Mouse (Mus musculus) layer of hippocampus, adult 8-10 months (tissue): ENCODE measurements around the gene Abhd2. TPM values are rescaled to one million over a fixed set of nuclear protein-coding genes. Genes with fewer than 3 reads are reported as not detected.
"Not testable (repeated sequence)": the region's sequence is repeated elsewhere in the genome, so short reads cannot be mapped to it uniquely, and the experiment has no call there.

ENCODE experiments used
- DNase-seq, 2 experiments: peaks; one replicate each; pipeline ENCODE4 v3.0.0; 2022; ENCODE audit warnings: low spot score in 2 of 2
- total RNA-seq, 4 experiments: library from RNA; stranded (reverse); gene quantifications; 2 replicates each; pipeline ENCODE4 v1.2.4; 2022

The Abhd2 gene
- total RNA-seq, 4 experiments from 2014 or later = 66.3 to 80.7 (median 73.3) TPM

DNA sequence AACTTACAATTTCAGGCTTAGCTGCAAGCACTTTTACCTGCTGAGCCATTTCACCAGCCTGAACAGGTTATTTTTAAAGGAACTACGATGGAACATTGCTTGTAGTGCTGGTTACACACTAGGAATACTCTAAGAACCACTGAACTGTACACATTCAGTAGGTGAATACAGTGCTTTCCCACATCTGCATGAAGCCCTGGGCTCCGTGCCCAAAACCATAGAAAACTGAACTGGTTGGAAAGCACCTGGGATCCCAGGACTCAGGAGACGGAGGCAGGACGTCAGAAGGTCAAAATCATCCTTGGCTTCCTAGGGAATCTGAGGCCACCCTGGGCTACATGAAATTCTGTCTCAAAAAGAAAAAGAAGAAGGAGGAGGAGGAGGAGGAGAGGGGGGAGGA is 6.8 kb upstream of the Abhd2 start:
- DNase-seq = no peak

DNA sequence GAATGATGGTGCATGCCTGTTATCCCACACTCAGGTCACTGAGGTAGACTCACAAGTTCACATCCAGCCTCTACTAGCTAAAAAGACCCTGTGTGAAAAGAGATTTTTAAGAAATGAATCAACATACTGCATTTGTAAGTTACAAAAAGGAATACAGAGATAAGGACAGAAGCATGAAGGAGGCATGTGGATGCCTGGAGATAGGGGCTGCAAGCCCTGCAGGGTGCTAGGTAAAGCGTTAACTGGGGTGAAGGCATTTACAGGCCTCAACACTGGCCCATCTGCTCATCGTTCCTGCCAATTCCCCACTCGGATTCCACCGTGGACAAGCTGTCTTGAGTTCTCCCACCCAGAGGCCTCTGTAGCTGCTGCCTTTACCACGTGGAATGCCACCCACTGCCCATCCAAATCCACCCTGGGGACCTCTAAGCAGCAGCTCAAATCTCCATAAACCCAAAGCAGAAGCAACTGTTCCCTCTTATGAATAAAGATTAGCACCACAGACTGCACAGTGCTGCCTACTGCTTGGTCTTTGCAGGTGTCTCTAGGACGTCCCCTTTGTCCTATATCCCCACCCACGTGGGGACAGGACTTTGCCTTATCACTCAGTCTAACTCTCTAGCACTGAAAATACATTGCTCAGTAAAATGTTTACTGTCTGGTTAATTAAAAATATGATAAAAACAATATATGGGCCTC is 5.2 kb upstream of the Abhd2 start:
- no peak for DNase-seq

DNA sequence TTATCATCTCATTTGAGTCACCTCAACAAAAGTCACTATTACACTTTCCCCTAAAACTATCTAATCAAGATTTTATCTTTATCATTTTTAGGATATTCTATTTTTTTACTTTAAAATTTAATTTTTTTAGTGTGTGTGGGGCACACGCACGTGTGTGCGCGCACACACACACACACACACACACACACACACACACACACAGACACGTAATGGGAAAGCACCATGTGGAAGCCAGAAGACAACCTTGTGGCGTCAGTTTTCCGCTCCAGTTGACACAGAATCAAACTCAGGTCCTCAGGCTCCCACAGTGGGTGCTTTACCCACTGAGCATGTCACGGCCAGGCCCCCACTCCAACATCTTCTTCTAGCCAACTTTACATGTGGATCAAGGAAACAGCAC is 4.1 kb upstream of the Abhd2 start:
- no peak for DNase-seq

DNA sequence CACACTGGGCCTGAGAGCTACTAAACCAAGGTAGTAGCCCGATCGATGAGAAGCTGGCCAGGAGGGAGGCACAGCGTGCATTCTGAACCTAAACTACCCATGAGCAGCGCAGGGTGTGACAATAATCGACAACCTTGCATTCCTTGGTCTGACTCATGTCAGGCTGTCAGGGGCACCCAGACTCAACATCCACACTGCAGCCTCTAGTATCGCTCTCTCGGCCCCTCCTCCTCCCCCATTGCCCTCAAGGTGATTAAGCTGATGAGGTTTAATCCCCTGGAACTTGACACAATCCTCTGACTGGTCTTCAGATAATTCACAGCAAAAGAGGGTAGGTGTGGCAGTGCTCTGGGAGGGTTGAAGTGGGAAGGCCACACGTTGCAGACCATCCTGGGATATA is 3.6 kb upstream of the Abhd2 start:
- DNase-seq = no peak

DNA sequence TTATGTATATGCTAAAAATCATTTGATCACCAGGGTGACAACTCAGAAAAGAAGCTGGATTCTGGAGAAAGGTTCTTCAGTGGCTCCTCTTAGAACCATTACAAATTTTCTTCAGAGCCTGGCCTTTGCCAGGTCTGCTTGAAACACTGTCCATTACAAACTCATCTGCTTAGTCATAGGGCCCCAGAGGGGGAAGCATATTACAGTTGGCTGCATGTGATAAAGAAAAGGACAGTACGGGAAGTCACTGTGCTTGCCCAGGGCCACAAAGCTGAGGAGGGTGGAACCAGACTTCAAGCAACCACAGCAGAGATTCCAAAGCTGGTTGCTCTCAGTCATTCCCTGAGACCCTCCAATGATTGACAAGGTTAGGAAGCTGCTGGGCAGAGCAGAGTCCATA is 3.1 kb upstream of the Abhd2 start:
- no peak for DNase-seq

DNA sequence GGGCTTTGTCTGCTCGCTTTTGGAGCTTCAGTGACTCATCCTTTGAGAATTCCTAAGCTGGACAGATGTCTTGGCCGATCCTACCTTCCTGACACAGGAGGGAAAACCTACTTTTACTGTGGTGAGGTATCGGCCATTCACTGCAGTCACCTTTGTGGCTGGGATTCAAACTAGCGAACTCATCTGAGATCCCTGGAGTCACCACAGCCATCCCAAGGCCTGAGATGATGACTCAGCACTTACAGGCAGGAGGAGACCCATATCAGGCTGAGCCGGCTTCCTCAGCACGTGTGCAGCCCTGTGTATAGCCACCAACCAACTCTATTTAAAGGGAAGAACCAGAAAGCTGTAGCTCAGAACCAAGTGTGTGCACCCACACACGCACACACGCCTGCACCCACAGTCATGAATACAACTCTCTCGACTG is 2.0 kb upstream of the Abhd2 start:
- DNase-seq = peak in 1 of 2 experiments; percentile 66

DNA sequence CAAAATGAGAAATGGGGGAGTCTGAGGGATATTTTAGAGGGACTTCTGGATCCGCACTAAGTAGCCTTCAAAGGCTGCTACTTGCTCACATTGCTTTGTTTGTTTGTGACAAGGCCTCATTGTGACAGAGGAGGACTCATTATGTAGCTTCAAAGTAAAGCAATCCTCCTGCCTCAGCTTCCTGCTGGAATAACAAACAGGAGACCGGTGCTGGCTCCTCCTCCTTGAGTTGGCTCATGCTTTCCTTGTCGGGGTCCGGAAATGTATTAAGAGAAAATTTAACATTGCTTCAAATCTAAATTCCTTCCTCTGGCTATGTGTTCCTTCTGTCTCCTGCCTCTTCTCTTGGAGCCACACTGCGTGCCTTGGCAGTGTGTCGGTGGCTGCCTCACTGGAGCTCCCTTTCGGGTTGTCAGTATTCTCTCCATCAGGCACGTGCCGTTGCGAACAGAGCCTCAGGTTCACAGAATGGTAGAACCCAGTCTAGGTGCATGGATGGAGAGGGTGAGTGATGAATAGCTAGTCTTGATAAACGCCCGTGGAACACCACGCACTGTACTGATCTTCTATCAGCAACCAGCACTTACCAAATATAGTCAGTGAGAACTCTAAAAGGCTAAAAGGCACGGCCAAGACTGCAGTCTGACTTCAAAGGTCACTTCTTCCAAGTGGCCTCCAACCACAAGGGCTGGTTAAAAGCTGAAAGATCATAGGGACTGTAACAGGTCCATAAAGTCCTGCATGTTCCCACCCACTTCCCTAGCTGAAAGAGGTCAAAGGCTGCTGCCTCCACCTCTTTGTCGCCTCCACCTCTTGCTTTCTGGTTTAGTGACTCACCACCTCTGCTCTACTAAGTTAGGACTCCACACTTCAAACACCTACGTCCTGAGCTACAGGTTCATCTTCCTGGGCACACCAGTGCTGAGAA is 874 bp upstream of the Abhd2 start:
- DNase-seq = no peak

DNA sequence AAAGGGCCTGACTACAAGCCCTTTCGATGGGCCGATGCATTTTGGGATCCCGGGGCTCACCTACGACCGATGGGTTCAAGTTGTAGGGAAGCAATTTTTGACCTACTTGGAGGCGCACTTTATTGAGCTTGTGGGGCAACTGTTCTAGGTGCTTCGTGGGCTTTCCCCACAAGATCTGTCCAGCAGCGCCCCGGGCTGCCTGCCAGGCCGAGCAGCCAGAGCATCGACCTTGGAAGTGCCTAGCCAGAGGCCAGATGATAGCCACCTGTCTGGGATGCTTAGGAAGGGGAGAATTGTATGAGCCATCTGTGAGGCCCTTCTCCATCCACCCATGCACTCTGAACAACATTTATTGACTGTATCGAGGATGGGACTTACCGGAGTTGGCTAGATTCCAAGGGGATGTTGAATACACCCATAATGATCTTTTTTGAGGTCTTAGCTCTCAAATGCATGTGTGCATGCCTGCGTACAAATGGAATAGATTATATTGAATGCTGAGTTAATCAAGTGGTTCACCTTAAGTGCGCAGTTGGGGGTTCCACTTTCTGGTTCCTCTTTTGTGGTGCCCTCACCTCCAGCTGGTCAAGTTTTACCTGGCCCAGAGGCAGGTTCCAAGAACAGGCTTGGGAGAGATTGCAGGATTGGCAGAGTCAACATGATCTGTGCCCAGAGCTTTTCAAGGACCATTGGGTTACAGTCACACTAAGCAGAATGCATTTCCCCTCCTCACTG is 906 bp downstream of the Abhd2 start:
- no peak for DNase-seq

DNA sequence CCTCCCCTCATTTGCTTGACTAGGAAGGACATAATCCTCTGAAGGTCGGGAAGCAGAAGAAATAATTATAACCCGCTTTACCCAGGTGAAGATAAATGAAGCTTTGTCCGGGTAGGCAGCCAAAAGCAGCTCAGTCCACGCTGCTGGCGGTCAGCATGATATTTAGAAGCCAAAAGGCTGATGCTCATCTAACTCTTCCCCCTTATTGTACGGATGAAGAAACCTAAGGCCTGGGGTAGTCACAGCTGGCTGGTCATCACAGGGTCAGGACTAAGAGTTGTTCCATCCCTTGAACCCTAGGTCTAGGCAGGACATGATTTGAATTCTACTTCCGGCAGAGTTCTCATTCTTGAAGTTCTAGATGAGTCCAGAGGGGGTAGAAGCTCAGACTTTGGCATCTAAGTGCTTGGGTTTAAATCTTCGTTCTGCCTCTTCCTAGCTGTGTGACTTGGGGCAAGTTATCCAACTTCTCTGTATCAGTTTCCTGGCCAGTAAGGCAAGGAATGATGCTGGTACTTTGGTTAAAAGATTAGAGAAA is 1.5 kb downstream of the Abhd2 start:
- DNase-seq = no peak

DNA sequence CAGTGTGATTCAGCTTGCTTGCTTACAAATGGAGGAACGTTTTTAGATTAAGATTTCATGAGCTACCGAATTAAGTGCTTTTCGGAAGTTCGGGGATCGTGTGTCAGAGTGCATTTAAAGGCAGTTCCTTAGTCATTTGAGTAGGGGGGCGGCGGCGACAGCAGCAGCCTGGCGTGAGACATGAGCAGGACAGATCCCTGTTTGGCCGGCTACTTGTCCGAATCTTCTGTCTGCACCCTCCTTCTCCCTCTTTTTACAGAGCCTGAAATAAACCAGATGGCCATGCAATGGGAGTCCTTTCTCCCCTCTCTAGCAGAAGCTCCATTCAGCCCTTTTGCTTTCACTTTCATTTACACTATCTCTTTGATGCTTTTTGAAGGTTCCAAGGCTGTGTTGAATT is 2.3 kb downstream of the Abhd2 start:
- no peak for DNase-seq

DNA sequence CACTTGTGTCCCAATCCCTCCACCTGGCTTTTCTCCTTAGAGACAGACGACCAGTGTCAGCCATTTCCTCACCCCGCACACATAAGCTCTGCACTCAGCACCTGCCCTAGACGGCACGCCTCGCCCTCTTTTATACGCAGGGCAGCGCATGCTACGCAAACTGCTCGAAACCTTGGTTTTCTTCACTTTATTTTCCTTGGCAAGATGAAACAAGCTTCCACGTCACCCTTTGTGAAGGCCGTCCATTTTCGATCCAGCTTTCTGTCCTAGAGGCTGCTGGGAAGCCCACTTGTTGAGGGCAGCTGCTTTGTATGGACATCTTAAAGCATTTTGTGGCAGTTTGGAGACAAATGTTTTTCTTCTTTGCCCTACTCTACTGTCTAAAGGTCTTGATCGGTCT is 5.4 kb downstream of the Abhd2 start:
- no peak for DNase-seq

DNA sequence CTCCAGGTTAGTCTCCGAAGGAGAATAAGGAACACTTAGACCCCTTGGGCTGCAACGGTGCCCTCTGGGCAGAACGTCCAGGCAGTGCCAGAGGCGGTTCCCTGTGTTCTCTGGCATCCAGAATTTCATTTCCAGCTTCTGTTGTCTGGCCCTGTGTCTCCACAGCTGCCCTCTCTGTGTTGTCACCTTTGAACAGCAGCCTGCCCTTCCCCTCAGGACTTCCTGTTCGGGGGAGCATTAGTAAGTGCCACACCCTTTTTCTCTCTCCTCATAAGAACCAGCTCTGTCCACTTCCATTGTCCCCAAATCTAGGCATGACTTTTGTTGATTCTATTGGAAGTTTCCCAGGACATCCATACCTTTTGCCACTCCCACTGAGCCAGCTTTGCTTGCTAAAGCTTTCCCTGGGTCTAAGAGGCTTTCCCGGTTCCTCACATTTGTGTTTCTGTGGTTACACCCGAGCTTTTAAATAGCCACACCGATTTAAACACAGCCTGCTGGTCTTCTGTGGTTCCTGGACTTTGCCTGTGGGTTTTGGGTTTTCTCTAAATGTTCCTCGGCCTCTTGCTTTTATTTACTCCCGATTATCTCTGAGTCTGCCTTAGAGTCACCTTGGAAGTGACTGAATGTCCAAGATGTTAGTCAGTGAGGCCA is 6.5 kb downstream of the Abhd2 start:
- DNase-seq = no peak

DNA sequence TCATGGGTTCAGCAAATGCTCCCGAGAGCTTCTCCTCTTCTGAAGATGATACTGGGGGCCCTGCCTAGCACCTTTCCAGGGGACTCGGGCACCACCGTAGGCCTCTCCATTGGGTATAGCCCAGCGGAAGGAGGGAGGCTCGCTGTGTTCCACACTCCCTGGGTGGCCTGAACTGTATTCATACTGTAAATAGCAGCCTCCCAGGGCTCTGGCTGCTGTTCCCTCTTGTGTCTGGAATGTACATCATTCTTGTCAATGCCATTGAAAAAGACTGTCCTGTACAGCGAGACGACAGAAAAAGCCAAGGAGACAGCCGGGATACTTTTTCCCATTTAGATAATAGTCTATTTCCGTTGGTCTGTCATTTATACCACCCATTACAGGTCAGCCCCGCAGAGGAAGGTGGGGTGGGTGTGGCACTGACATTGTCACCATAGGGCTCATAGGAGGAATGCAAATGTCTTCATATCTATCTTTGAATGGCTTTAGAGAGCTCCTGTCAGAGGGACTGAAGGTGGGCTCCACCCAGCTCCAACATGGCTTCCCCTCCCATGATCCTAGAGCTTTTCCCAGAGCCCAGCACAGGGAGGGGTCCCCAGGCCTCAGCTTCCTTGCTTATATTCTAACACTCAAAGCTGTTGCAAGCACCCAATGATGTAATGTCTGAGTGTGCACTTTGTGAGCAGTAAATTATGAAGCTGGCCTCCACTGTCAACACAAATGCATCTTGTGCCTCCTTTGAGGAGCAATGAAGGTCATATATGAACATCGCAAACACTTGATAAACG is 10.1 kb downstream of the Abhd2 start:
- DNase-seq = no peak

DNA sequence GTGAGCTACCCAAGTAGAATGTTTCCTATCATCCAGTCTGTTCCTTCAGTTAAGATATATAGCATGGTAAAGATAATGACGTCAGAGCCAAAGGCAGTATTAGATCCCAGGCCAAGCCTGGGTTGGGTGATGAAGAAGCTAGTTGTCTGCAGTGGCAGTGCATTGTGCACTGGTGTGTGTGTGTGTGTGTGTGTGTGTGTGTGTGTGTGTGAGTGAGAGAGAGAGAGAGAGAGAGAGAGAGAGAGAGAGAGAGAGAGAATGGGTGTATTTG is 10.6 kb downstream of the Abhd2 start:
- DNase-seq = not testable (repeated sequence)

DNA sequence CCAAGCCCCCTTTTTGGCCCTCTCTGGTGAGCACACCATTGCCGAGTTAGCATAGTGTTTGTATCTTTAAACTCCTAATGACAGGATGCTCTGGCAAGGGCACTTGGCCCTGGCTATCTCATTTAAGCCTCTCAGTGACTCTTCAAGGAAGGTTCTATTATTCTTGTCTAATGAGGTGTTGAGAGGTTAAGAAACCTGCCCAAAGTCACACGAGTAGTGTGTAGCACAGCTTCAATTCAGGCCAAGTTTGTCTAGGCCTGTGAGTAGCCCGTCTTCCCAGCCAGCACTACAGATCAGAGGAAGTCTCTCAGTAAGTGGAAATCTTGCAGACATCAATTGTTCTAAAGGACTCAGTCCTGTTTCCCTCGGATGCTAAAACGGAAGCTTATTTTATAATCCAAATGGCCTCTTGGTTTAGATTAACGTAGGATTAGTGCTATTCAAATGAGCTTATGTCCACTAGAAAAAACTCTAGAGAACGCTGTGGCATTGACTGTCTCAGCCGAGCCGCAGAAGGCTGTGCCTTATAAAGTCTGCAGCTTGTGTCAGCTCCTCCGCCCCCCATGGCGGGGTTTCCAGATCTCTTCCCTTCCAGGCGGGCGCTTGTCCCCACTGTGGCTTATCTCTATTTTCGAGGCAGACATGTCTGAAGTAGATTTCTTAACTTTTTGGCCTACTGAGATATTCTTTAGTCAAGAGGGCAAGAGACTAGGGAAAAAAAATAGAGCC is 11.3 kb downstream of the Abhd2 start:
- no peak for DNase-seq

DNA sequence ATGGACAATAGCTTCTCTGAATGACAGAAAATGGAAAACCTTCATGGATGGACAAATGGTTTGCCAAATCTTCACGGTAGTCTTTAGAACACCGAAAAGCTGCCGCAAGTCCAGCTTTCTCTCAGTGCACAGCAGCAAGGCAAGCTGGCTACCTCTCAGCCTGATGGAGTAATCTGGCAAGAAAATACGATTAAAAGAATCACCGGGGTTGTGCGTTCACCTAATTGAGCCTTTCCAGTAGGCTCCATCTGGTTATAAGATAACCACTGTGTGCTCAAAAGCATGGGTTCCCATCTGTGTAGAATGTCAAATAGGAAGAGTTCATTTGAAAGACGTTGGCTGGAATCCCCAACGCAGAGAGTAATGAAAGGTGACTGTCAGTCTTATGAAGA is 11.9 kb downstream of the Abhd2 start:
- no peak for DNase-seq

DNA sequence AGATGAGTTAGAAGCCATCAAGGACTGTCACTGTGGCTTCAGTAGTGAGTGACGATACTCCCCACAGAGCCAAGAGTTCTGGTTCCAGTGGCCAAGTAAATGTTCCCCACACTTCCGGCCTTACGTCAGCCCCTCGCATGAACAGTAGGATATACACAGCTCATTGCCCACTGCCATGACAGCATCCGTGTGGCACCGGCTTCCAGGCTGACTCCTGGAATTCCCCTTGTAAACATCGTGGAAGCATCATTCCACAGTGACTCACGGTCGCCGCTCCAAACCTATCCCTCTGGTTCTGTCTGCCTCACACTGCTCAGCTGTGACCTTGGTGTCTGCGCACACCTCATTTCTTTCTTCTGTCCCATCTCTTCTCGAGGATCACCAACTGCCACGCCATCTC is 12.4 kb downstream of the Abhd2 start:
- no peak for DNase-seq

DNA sequence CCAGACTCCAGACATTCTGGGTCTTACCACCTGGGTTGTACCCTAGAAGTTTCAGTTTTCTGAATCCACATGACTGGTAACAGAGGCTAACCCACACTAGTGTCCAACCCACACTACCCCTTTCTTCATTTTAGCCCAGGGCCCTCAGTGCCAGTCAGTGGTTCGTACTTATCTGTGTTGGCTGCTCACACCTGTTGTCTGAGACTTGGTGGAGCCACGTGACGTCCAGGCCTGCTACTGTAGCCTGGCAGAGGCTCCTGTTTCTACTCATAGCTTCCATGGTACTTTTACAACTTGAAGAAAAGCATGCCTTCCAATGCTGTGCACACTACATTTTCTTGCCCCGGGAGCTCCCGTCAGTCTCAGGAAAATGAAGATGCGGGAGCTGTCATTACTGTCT is 14.2 kb downstream of the Abhd2 start:
- DNase-seq = no peak

DNA sequence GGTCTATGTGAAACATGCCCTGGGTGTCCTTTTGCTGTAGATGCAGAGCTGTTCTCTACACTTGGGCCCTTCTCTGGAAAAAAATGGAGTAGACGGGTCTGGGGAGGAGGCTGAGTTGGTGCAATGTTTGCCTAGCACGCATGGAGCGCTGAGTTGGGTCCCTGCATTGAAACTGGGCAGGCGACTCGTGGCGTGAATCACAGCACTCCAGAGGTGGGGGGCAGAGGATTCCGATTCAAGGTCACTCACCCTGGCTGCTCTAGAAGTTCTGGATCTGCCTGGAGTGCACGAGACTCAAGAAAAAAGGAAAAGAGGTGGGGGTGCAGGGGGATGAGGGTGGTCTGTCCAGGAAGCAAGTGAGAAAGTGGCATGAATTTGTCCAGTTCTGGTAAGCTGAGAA is 14.9 kb downstream of the Abhd2 start:
- no peak for DNase-seq

DNA sequence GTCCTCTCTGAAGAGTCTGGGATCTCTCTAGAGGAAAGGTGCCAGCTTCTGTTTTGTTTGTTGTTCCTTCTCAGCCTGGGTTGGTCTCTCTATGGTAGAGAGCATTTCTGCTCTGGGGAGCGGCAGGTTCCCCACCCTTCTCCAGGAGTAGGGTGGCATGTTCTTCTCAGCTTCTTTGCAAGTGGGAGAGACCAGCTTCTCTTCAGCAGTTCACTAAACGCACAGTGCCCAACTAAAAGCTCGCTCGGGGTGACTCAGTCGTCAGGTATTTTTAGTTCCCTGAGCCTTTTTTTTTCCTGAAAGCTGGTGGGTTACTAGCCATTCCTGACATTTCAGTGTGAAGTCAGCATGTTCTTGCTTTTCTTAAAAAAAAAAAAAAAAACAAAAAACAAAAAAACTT is 15.4 kb downstream of the Abhd2 start:
- DNase-seq = no peak
